Mouse (Mus musculus) kidney, adult 11 months (tissue): Measurements from ENCODE around the gene Nap1l2.
"Not testable (repeated sequence)": the region's sequence is repeated elsewhere in the genome, so short reads cannot be mapped to it uniquely, and the experiment has no call there.

ENCODE experiments used
- DNase-seq: peaks from one replicate; pipeline ENCODE4 v3.0.0; 2022

The Nap1l2 gene

DNA sequence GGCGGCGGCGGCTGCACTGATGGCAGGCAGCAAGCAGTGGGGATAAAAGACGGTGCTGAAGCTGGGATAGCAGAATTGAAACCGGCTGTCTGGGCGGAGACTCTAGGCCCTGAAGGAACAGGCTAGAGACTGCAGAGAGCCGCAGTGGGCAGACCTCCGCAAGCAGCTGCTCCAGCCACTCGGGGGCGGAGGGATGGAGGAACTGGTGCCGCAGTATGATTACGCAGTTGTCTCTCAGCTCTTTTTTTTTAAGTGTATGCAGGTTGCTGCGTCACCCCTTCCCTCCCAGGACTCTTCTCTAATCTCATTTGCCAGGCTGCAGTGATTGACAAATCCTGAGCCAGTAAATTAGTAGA, at the start of gene Nap1l2:
Gene Nap1l2 (minus strand): TSS at position 210 of the 356 bp plus-strand sequence.
- no peak for DNase-seq

DNA sequence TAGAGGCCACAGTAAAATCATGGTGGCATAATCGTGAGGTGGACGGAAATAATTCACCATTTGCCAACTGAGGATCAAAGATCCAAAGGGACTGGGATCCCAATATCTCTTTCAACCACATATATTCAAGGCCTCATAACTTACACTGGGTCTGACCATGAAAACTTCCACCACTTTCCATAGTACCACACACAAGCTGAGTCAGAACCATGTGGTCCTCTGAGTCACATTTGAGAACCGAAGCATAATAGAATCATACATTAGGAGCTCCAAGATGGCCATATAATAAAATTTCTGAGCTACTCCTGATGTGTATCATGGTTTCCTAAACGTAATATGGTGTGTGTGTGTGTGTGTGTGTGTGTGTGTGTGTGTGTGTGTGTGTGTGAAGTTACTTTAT, 28.8 kb upstream of the Nap1l2 start:
- DNase-seq: no peak

DNA sequence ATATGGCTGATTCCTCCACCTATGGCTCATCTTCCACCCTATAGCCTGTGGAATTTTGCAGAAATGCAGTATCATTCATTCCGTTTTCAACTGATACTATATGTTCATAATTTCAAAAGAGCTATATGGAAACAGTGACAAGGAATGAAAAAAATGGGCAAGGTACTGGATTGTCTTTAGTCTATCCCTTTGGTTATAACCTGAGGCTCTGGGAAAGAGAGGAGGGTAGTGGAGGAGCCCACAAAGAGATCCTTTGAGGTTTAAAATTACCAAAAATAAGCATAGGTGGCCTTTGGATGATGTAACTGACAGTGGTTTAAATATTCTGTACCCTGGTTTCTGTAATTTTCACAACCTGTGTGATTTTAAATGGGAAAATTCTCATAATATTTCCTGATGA, 389 bp upstream of the Nap1l2 start:
- no peak for DNase-seq

DNA sequence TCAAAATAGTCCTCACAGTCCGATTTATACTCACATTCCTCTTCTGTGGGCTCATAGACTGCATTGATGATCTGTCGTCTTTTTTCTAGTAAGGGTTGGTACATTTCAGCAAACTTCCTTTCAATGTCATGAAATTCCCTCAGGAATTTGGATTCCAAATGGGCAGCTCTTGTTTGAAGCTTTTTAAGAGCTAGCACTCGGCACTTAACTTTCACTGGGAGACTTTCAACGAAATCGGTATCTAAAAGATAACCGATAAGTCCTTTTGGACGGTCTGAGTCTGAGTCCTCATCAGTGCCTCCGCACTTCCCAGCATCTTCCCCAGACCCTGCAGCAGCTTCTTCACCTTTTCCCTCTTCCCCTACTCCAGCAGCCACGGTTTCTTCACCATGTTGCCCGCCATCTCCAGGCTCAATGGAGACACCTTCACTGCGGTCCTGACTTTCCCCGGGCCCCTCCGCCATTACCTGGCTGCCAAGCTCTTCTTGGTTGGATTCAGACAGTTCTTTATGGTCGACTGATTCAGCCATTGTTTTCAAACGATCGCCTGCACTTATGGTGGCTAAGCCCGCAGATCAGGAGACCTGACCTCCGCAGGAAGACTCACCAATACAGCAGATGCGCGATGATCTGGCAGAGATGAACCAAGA, 534 bp downstream of the Nap1l2 start:
- no peak for DNase-seq

DNA sequence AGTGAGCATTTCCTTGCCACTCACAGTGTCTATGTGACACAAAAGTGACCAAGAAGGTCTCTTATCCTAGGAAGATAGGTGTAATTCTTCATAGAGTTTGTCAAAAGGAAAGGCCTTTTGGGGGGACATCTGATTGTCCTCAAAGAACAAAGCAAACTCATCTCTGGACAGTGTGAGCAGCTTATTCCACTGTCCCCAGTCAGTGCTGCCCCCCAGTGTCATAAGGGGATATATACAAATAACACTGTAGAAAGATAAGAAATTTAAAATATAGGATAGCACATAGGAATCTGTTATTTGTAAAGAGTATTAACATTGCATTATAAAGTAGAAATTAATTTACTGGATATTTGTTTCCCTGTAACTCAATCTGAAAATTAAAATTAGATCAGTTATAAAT, 2.9 kb downstream of the Nap1l2 start:
- DNase-seq: no peak

DNA sequence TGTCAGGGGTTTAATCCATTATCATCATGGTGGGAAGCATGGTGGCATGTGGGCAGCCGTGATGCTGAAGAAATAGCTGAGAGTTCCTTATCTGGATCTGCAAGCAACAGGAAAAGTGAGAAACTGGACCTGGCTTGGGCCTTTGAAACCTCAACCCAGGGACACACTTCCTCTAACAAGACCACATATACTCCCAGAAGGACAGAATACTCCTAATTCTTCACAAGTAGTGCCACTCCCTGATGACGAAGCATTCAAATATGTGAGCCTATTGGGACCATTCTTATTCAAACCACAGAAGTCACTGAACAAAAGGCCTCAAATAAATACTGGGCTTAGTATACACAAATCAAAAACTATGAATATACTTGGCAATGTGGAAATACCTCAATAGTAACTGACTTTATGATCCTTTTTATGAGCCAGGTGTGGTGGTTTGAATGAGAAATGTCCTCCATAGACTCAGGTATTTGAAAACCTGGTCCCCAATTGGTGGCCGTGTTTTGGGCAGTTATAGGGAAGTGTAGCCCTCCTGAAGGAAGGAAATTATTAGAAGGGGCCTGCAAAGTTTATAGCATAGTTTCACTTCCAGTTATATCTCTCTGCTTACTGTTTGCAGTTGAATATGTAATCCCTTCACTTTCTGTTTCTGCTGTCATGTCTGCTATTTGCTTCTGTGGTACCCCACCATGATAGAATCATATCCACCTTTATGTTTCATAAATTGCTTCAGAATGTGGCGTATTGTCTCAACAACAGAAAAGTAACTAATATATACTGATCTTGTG, 6.5 kb downstream of the Nap1l2 start:
- no peak for DNase-seq

DNA sequence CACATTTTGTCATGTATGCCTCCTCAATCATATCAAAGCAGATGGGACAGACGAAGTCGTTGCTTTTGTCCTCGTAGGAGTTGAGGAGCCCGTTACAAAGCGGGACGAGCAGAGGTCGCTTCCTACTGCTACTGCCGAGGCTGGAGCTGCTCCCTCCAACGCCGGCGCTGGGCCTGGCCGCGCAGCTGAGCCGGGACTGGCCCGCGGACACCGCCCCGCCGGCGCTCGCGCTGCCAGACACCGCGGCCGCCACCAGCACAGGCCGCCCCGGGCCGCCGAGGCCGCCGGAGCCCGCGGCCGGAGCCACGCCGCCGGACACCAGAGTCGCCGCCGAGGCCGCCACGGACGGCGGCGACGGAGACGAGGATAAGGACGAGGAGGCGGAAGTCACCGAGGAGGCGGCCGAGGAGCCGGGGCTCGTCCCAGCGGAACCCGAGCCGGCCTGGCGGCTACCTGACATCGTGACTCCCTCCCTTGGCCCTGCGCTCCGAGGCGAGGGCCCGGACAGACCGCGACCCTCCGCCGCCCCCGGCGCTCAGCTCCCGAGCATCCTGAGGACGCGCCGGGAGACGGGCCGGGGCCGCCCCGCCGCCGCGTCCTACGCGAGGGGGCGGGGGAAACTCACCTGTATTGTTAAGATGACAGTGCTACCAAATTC, 21.4 kb downstream of the Nap1l2 start:
- not testable (repeated sequence) for DNase-seq

DNA sequence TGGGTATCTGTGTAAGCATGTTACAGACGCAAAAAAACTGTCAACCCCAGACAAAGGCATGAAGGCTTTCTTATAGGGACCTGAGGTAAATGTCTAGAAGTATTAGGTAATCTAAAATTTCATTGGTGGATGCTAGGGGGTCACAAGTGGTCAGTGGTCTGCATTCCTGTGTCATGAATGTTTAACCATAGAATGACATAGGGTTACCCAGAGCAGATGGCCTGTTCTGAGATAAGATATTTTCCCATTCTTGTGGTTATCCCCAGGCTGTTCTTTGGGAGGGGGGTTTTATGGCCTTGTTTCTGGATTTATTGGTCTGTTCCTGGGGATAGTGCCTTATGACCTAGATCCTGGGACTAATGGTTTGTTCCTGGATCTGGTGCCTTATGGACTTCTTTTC, 30.3 kb downstream of the Nap1l2 start:
- no peak for DNase-seq

DNA sequence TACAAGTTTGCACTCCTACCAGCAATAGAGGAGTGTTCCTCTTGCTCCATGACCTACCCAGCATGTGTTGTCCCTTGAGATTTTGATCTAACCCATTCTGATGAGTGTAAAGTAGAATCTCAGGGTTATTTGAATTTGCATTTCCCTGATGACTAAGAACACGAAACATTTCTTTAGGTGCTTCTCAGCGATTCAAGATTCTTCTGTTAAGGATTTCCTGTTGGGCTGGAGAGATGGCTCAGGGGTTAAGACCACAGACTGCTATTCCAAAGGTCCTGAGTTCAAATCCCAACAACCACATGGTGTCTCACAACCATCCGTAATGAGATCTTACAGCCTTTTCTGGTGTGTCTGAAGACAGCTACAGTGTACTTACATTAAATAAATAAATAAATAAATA, 47.9 kb downstream of the Nap1l2 start:
- DNase-seq: no peak
